Mouse (Mus musculus): ENCODE measurements around the gene Cldn15. TPM values are rescaled to one million over a fixed set of nuclear protein-coding genes. Genes with fewer than 3 reads are reported as not detected.
"Not testable (repeated sequence)": the region's sequence is repeated elsewhere in the genome, so short reads cannot be mapped to it uniquely, and the experiment has no call there.

Gene Cldn15
- total RNA-seq, 1 experiment from 2014 or later, result 1.8 TPM

- ATAC-seq (replicated peaks; ENCODE audit: low read depth, poor library complexity, severe bottlenecking), result no peak
Measured at GRCm38 (mm10) chr5:136947874-136948273, 18.5 kb upstream of the Cldn15 start.

GRCm38 (mm10) chr5:136949551-136950336 lies 16.7 kb upstream of the Cldn15 start:
- not testable (repeated sequence) for ATAC-seq (replicated peaks; ENCODE audit: low read depth, poor library complexity, severe bottlenecking)

- no peak for ATAC-seq (replicated peaks; ENCODE audit: low read depth, poor library complexity, severe bottlenecking)
Measured at GRCm38 (mm10) chr5:136950521-136950920, 15.9 kb upstream of the Cldn15 start.

- no peak for ATAC-seq (replicated peaks; ENCODE audit: low read depth, poor library complexity, severe bottlenecking)
Measured at GRCm38 (mm10) chr5:136952153-136952552, 14.3 kb upstream of the Cldn15 start.

- peak; percentile 98 for ATAC-seq (replicated peaks; ENCODE audit: low read depth, poor library complexity, severe bottlenecking)
Measured at GRCm38 (mm10) chr5:136953015-136953414, 13.4 kb upstream of the Cldn15 start, which contains the start of gene Fis1. Gene Fis1 (plus strand): TSS chr5:136953275.

GRCm38 (mm10) chr5:136953440-136953951 lies 12.9 kb upstream of the Cldn15 start:
- ATAC-seq (replicated peaks; ENCODE audit: low read depth, poor library complexity, severe bottlenecking), result peak; percentile 56

GRCm38 (mm10) chr5:136955622-136956021 lies 10.8 kb upstream of the Cldn15 start:
- ATAC-seq (replicated peaks; ENCODE audit: low read depth, poor library complexity, severe bottlenecking), result no peak

GRCm38 (mm10) chr5:136957250-136957649 lies 9.2 kb upstream of the Cldn15 start:
- no peak for ATAC-seq (replicated peaks; ENCODE audit: low read depth, poor library complexity, severe bottlenecking)

- ATAC-seq (replicated peaks; ENCODE audit: low read depth, poor library complexity, severe bottlenecking), result no peak
Measured at GRCm38 (mm10) chr5:136958991-136959605, 7.3 kb upstream of the Cldn15 start.

- ATAC-seq (replicated peaks; ENCODE audit: low read depth, poor library complexity, severe bottlenecking), result no peak
Measured at GRCm38 (mm10) chr5:136960053-136960452, 6.4 kb upstream of the Cldn15 start.

GRCm38 (mm10) chr5:136961334-136961982 lies 5.0 kb upstream of the Cldn15 start:
- no peak for ATAC-seq (replicated peaks; ENCODE audit: low read depth, poor library complexity, severe bottlenecking)

- peak; percentile 92 for ATAC-seq (replicated peaks; ENCODE audit: low read depth, poor library complexity, severe bottlenecking)
Measured at GRCm38 (mm10) chr5:136961983-136962461, 4.4 kb upstream of the Cldn15 start.

- ATAC-seq (replicated peaks; ENCODE audit: low read depth, poor library complexity, severe bottlenecking), result peak; percentile 86
Measured at GRCm38 (mm10) chr5:136962501-136962900, 3.9 kb upstream of the Cldn15 start.

GRCm38 (mm10) chr5:136962966-136963540 lies 3.4 kb upstream of the Cldn15 start:
- ATAC-seq (replicated peaks; ENCODE audit: low read depth, poor library complexity, severe bottlenecking), result no peak

GRCm38 (mm10) chr5:136965210-136965609 lies 1.2 kb upstream of the Cldn15 start:
- no peak for ATAC-seq (replicated peaks; ENCODE audit: low read depth, poor library complexity, severe bottlenecking)

- ATAC-seq (replicated peaks; ENCODE audit: low read depth, poor library complexity, severe bottlenecking), result no peak
Measured at GRCm38 (mm10) chr5:136965686-136966085, 730 bp upstream of the Cldn15 start.

- no peak for ATAC-seq (replicated peaks; ENCODE audit: low read depth, poor library complexity, severe bottlenecking)
Measured at GRCm38 (mm10) chr5:136966861-136967455, 542 bp downstream of the Cldn15 start.

GRCm38 (mm10) chr5:136967592-136967991 lies 1.2 kb downstream of the Cldn15 start:
- no peak for ATAC-seq (replicated peaks; ENCODE audit: low read depth, poor library complexity, severe bottlenecking)

GRCm38 (mm10) chr5:136970703-136971102 lies 4.3 kb downstream of the Cldn15 start:
- ATAC-seq (replicated peaks; ENCODE audit: low read depth, poor library complexity, severe bottlenecking), result peak; percentile 64

- ATAC-seq (replicated peaks; ENCODE audit: low read depth, poor library complexity, severe bottlenecking), result no peak
Measured at GRCm38 (mm10) chr5:136973670-136974069, 7.3 kb downstream of the Cldn15 start.

Measured in common myeloid progenitor, adult 5-6 weeks (primary cell).